ENCODE assay signal across 8 mouse cellular contexts in genomic region chr10:70173314-70173713, GRCm38 (mm10). TPM values are rescaled to one million over a fixed set of nuclear protein-coding genes. Genes with fewer than 3 reads are reported as not detected.
DNase-seq lines count a peak whose midpoint lies in the region; ATAC-seq and TF ChIP-seq lines count a peak whose summit lies in the region.

No protein-coding gene starts in this region.

- H3K27me3 ChIP-seq in heart, postnatal 0 days (ENCODE audit: control insufficient read depth, insufficient read depth, low read length), result no peaks in the 10 kb centered on the region
- H3K27me3 ChIP-seq in limb, embryonic 14.5 days (ENCODE audit: control insufficient read depth, insufficient read depth, low read length), result no peaks in the 10 kb centered on the region

- H3K36me3 ChIP-seq in heart, postnatal 0 days (replicated peaks; ENCODE audit: control insufficient read depth, insufficient read depth, low read length), result peaks cover 74% of the 10 kb centered on the region
- H3K36me3 ChIP-seq in limb, embryonic 14.5 days (ENCODE audit: control insufficient read depth, insufficient read depth, low read length), result peaks cover 62% of the 10 kb centered on the region

- H3K4me1 ChIP-seq in heart, postnatal 0 days (ENCODE audit: control insufficient read depth, insufficient read depth), result peaks cover 4% of the 10 kb centered on the region; the same call in 1 of the 2 replicates
- H3K4me1 ChIP-seq in limb, embryonic 14.5 days (ENCODE audit: control insufficient read depth, insufficient read depth, low read length), result no peaks in the 10 kb centered on the region
- H3K4me1 ChIP-seq in olfactory bulb, adult 2 months (ENCODE audit: control insufficient read depth, insufficient read depth, low read length), result peaks cover 18% of the 10 kb centered on the region

- WGBS in heart, postnatal 0 days, result 51% methylated on average over 3 of the region's 3 CpGs
- 51% methylated on average over 3 of the region's 3 CpGs for WGBS in limb, embryonic 14.5 days
- 65% methylated on average over 3 of the region's 3 CpGs for WGBS in olfactory bulb, adult 2 months

- H3K4me2 ChIP-seq in heart, postnatal 0 days (ENCODE audit: low read depth, low read length), result no peak overlapping the region
- no peak overlapping the region for H3K4me2 ChIP-seq in limb, embryonic 14.5 days (replicated peaks; ENCODE audit: low read depth, low read length, severe bottlenecking)

- no peak overlapping the region for H3K4me3 ChIP-seq in heart, postnatal 0 days (ENCODE audit: low read depth, low read length)
- no peak overlapping the region for H3K4me3 ChIP-seq in limb, embryonic 14.5 days (replicated peaks; ENCODE audit: low read length)
- H3K4me3 ChIP-seq in olfactory bulb, adult 2 months (ENCODE audit: insufficient read depth, low read depth, low read length), result no peak overlapping the region

- peak; percentile 56 for DNase-seq in ovary, postnatal 14 days (ENCODE audit: low spot score)
- no peak for DNase-seq in ovary, postnatal 10 days (ENCODE audit: low spot score)
- DNase-seq in ZHBTc4 (ENCODE audit: low read depth, low spot score), result peak; percentile 78
- peak; percentile 69 to 85 for DNase-seq in cerebellum, postnatal 25 days
- no peak for DNase-seq in heart, postnatal 0 days (ENCODE audit: low spot score)
- no peak for DNase-seq in limb, embryonic 14.5 days (ENCODE audit: low spot score)
- DNase-seq in urinary bladder, postnatal 14 days (ENCODE audit: low spot score), result peak; percentile 63

- TF ChIP-seq EP300 in heart, postnatal 0 days (IDR thresholded peaks at IDR 0.05; ENCODE audit: low read depth), result no peak

- H3K9ac ChIP-seq in heart, postnatal 0 days (replicated peaks; ENCODE audit: low read depth, low read length), result no peak overlapping the region
- no peak overlapping the region for H3K9ac ChIP-seq in limb, embryonic 14.5 days (ENCODE audit: low read depth, low read length, severe bottlenecking)

- ATAC-seq in heart, postnatal 0 days (ENCODE audit: insufficient read depth, low read depth), result no peak
- ATAC-seq in limb, embryonic 14.5 days (ENCODE audit: low FRiP score, low read depth), result 0 out of 2 replicates have a peak, but pooled peaks have one; percentile 9

- no peaks in the 10 kb centered on the region for H3K9me3 ChIP-seq in heart, postnatal 0 days (replicated peaks; ENCODE audit: control insufficient read depth, low read length)
- no peaks in the 10 kb centered on the region for H3K9me3 ChIP-seq in limb, embryonic 14.5 days (ENCODE audit: control insufficient read depth, low read length)

- peak; percentile 72 for TF ChIP-seq CTCF in heart, postnatal 0 days (IDR thresholded peaks at IDR 0.05; ENCODE audit: low read depth)
- TF ChIP-seq CTCF in olfactory bulb, adult 2 months (IDR thresholded peaks at IDR 0.05; ENCODE audit: insufficient read depth, low read depth, low read length), result peak; percentile 58

- TF ChIP-seq POLR2A in limb, embryonic 14.5 days (IDR thresholded peaks at IDR 0.05; ENCODE audit: borderline replicate concordance, extremely low read depth, insufficient read depth, insufficient read length), result no peak
- TF ChIP-seq POLR2A in olfactory bulb, adult 2 months (IDR thresholded peaks at IDR 0.05; ENCODE audit: insufficient read depth, low read depth, low read length), result no peak

- H3K27ac ChIP-seq in heart, postnatal 0 days (ENCODE audit: low read depth), result no peak overlapping the region
- H3K27ac ChIP-seq in limb, embryonic 14.5 days (replicated peaks; ENCODE audit: low read depth, low read length), result no peak overlapping the region
- H3K27ac ChIP-seq in olfactory bulb, adult 2 months (ENCODE audit: insufficient read depth, low read depth, low read length), result no peak overlapping the region

RNA-seq across cellular contexts. Expression of gene Mrln, which starts 31.1 kb away (rescaled TPM):
- not detected in 2 replicates for total RNA-seq in heart, postnatal 0 days (2014; rRNA removed; ENCODE audit: low replicate concordance)
- polyA plus RNA-seq in heart, postnatal 0 days (2015; fragmentation: Nextera tagmentation; extraction: Ambion mirVana), result 0.51 TPM in 1 of 2 replicates, not detected in the other
- 34.8 and 37.7 TPM in 2 replicates for polyA plus RNA-seq in limb, embryonic 14.5 days (2012; rRNA removed)
- 32.6 and 35.5 TPM in 2 replicates for polyA plus RNA-seq in limb, embryonic 14.5 days (2014; fragmentation: Nextera tagmentation; extraction: Ambion mirVana)
- not detected in 2 replicates for polyA plus RNA-seq in olfactory bulb, adult 2 months (2012; ENCODE audit: insufficient read depth, insufficient read length, low replicate concordance, missing spikeins)

Comparison
In these comparisons a context has a peak if more than half of its experiments do, and no peak if none do; other contexts are left out.
1. DNase-seq: peak in ovary, postnatal 14 days (single experiment), ZHBTc4 (single experiment), cerebellum, postnatal 25 days (2 of 2) and urinary bladder, postnatal 14 days (single experiment); none in ovary, postnatal 10 days (single experiment), heart, postnatal 0 days (single experiment) and limb, embryonic 14.5 days (single experiment).
2. RNA of gene Mrln, which starts 31.1 kb away (polyA plus RNA-seq): 32.6 to 37.7 TPM in limb, embryonic 14.5 days; 0.51 TPM in heart, postnatal 0 days and not detected in olfactory bulb, adult 2 months; every median in the first group is over 10 times any median in the second.